Mouse (Mus musculus): ENCODE measurements at regions not wholly inside any gene's neighbourhood (a gene's known extent, or its start where the extent isn't known, plus 50 kb on each side); places are given as distances from the start of the nearest gene placed in this dataset.

DNA sequence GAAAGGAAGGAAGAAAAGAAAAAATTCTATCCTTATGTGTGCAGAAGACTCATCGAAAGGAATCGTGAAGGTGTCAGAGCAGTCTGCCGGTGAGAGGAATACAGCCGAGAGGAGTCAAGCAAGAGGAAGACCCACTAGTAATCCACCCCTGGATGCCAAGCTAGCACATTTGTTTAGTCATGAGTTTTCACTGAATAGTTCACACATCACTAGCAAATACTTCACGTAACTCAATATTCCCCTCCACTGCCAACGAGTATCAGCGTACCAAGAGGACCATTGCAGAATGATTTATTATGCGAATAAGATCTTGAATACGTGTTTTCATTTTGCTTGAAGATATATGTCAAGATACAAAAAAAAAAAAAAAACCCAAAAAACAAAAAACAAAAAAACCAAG lies 270.2 kb upstream of the Nrip1 start:
- no peak for TF ChIP-seq POLR2A (IDR thresholded peaks at IDR 0.05; ENCODE audit: low read depth, low read length)
- TF ChIP-seq CTCF (conservative IDR thresholded peaks at IDR 0.05; ENCODE audit: insufficient read depth, insufficient read length, low read depth, low read length), result no peak

All from kidney, adult 2 months (tissue).